Mouse (Mus musculus) subcutaneous adipose tissue, adult 2 months (tissue): Measurements from ENCODE around the gene Cdk14. TPM values are rescaled to one million over a fixed set of nuclear protein-coding genes. Genes with fewer than 3 reads are reported as not detected.

Experiments used
- polyA plus RNA-seq: library from polyadenylated mRNA; depleted of rRNA; stranded (reverse); fragments of >200 nt; gene quantifications from 2 replicates; pipeline ENCODE4 v1.2.3, GENCODE M21; 2012; ENCODE audit warnings: low replicate concordance; rRNA removed

Gene Cdk14
- 11.0 and 17.8 TPM in 2 replicates for polyA plus RNA-seq

DNA sequence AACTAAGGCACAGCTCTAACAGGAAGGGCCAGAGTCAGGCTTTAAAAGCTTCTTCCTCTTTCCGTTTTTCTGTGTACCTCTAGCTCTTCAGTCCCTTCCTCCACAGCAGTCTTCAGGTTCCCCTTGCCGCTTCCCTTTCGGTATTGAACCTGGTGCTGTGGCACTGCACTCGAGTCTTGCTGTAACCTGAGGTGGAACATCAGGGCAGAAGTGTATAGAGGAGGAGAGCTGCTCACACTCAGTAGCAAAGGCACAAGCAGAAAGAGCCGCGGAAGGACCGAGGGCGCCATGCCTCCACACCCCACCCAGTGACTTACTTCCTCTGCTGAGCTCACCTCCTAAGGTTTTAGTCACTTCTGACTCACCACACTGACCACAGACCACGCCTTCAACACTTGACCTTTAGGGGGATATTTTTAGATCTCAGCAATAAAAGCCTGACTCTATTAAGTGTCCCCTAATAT lies at the start of gene Cdk14:
Gene Cdk14, minus strand, starts transcription at position 321 of the 464 bp plus-strand sequence.

DNA sequence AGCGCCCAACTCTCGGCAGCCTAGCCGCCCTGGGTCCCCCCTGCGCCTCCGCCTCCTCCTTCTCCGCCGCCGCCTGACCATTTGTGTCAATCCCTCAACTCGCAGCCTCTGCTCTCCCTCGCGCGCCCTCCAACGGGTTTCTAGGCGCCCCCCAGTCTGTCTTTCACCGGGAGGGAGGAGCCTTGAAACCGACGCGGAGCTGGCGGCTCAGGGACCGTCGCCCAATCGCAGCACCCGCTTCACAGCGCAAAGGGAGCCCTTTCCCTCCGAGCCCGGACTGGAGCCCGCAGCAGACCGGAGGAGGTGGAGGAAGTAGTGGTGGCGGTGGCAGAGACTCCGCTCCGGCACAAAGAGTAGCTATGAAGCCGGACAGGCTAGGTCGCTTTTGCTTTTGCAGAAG lies 662.2 kb downstream of the Cdk14 start, which contains the start of gene Fzd1:
Gene Fzd1, minus strand, starts transcription at position 134 of the 400 bp plus-strand sequence.

Other genes starting within 250 kb of the Cdk14 start
- gene 1700015F17Rik, start 58.8 kb upstream of the Cdk14 start, polyA plus RNA-seq: not detected in 2 replicates
- 16.6 and 22.5 TPM in 2 replicates for gene Cldn12, start 94.6 kb upstream of the Cdk14 start, polyA plus RNA-seq
- gene Gtpbp10, start 139.2 kb upstream of the Cdk14 start, polyA plus RNA-seq: 3.5 and 4.3 TPM in 2 replicates
- 0.33 and 0.46 TPM in 2 replicates for gene Gm8773, start 153.5 kb upstream of the Cdk14 start, polyA plus RNA-seq
- gene Cfap69, start 243.9 kb upstream of the Cdk14 start, polyA plus RNA-seq: 0.24 and 3.5 TPM in 2 replicates